Mouse (Mus musculus) liver, embryonic 12.5 days (tissue): ENCODE data around the gene Fam89a. TPM values are rescaled to one million over a fixed set of nuclear protein-coding genes. Genes with fewer than 3 reads are reported as not detected.

ENCODE experiments used
- ATAC-seq: fragments of 200-750 bp; cut with Nextera tagmentation; 2 replicates; pipeline ENCODE4 v1.8.0; 2017; ENCODE audit warnings: moderate number of reproducible peaks, mild to moderate bottlenecking, moderate library complexity
- H3K27ac ChIP-seq: fragments of 300-500 bp; sonication (generic); 2 replicates; pipeline ENCODE4 v1.5.1; 2016; ENCODE audit warnings: mild to moderate bottlenecking
- H3K27me3 ChIP-seq: fragments of 300-500 bp; sonication (generic); replicated peaks from 2 replicates; pipeline ENCODE4 v1.6.1; 2016; ENCODE audit warnings: mild to moderate bottlenecking, moderate library complexity
- H3K36me3 ChIP-seq: fragments of 300-500 bp; sonication (generic); 2 replicates; pipeline ENCODE4 v1.6.1; 2016; ENCODE audit warnings: mild to moderate bottlenecking, moderate library complexity
- H3K4me1 ChIP-seq: fragments of 300-500 bp; sonication (generic); 2 replicates; pipeline ENCODE4 v1.6.1; 2016
- H3K4me2 ChIP-seq: fragments of 300-500 bp; sonication (generic); 2 replicates; pipeline ENCODE4 v1.6.1; 2016; ENCODE audit warnings: mild to moderate bottlenecking, moderate library complexity
- H3K4me3 ChIP-seq: fragments of 300-500 bp; sonication (generic); 2 replicates; pipeline ENCODE4 v1.5.1; 2016; ENCODE audit warnings: mild to moderate bottlenecking, moderate library complexity
- H3K9ac ChIP-seq: fragments of 300-500 bp; sonication (generic); 2 replicates; pipeline ENCODE4 v1.6.1; 2016; ENCODE audit warnings: mild to moderate bottlenecking, moderate library complexity
- H3K9me3 ChIP-seq: fragments of 300-500 bp; sonication (generic); replicated peaks from 2 replicates; pipeline ENCODE4 v1.6.1; 2016; ENCODE audit warnings: mild to moderate bottlenecking, moderate library complexity
- WGBS: fragments of 180-500 bp; shearing (Covaris S2); methylation state at CpG from one replicate; pipeline ENCODE4 v1.1.7; 2016; ENCODE audit not compliant: insufficient replicate concordance; 5-methylcytosine and 5-hydroxymethylcytosine counted together
- polyA plus RNA-seq: library from polyadenylated mRNA; unstranded; fragments of >200 nt; fragmentation: Nextera tagmentation; extraction: Ambion mirVana; gene quantifications from 2 replicates; pipeline ENCODE4 v1.2.1, GENCODE M21; 2016

The Fam89a gene
- polyA plus RNA-seq, 1 experiment from 2014 or later: 3.2 TPM

DNA sequence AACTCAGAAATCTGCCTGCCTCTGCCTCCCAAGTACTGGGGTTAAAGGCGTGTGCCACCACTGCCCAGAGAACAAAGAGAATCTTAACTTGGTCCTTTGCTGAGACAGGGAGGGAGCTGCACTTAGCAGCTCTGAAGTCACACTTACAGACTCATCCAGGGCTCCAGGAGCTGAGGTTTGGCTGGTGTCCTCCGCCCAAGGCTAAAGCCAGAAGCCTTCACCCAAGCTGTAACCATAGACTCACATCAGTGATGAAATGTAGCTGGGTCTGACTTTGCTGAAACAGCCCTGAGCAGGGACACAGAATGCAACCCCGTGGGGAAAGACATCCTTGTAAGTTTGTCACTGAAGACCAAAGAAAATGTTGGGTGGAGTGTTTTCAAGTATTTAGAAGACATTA is 30.8 kb upstream of the Fam89a start:
- Histone ChIP-seq H3K4me1 (no peaks in the 10 kb centered on the region), H3K27ac (no peak overlapping the region)

GRCm38 (mm10) chr8:124780236-124780635 is 28.6 kb upstream of the Fam89a start:
- Histone ChIP-seq H3K4me1 (no peaks in the 10 kb centered on the region), H3K36me3 (no peaks in the 10 kb centered on the region), H3K27me3 (peaks cover 31% of the 10 kb centered on the region), H3K9ac (no peak overlapping the region), H3K9me3 (no peaks in the 10 kb centered on the region), H3K4me3 (no peak overlapping the region), H3K4me2 (no peak overlapping the region), H3K27ac (no peak overlapping the region)
- ATAC-seq: no peak
- 11% methylated on average over 7 of the region's 7 CpGs for WGBS

More for the DNA sequence above, 30.8 kb upstream of the Fam89a start:
- H3K9me3 ChIP-seq: no peaks in the 10 kb centered on the region
- H3K4me2 ChIP-seq: no peak overlapping the region
- H3K36me3 ChIP-seq: no peaks in the 10 kb centered on the region
- H3K9ac ChIP-seq: no peak overlapping the region
- H3K4me3 ChIP-seq: no peak overlapping the region
- 51% methylated on average over 3 of the region's 3 CpGs for WGBS
- H3K27me3 ChIP-seq: peaks cover 28% of the 10 kb centered on the region; the same call in 1 of the 2 replicates
- no peak for ATAC-seq

DNA sequence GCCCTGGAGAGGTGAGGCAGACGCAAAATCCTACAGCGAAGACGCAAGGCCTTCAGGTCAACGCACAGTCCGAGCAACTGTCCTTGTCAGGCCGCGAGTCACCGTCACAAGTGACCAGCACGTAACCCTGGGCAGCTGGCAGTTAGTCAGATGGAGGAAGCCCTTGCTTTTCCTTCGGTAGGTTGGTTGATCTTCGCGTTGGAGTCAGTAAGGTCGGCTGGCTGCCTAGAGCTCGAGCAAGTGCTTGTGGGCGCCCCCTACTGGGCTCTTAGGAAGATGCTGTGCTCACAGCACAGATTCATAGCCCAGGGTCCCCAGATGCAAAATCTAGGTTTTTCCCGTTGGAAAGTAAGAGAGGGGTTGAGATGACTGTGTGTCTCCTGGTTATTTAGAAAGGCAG is 24.1 kb upstream of the Fam89a start:
- Histone ChIP-seq H3K9ac (no peak overlapping the region), H3K27me3 (peaks cover 46% of the 10 kb centered on the region), H3K4me1 (no peaks in the 10 kb centered on the region), H3K4me3 (no peak overlapping the region), H3K9me3 (no peaks in the 10 kb centered on the region), H3K36me3 (no peaks in the 10 kb centered on the region), H3K27ac (no peak overlapping the region), H3K4me2 (peak overlapping the region; percentile 28; the same call in 1 of the 2 replicates)
- no peak for ATAC-seq
- WGBS: 14% methylated on average over 16 of the region's 16 CpGs

GRCm38 (mm10) chr8:124772389-124772788 is 20.8 kb upstream of the Fam89a start:
- Histone ChIP-seq H3K9me3 (no peaks in the 10 kb centered on the region), H3K27me3 (peaks cover 43% of the 10 kb centered on the region), H3K27ac (no peak overlapping the region), H3K36me3 (no peaks in the 10 kb centered on the region), H3K4me1 (no peaks in the 10 kb centered on the region), H3K9ac (no peak overlapping the region), H3K4me3 (no peak overlapping the region), H3K4me2 (no peak overlapping the region)
- WGBS: 45% methylated on average over 2 of the region's 2 CpGs
- no peak for ATAC-seq

- no peaks in the 10 kb centered on the region for H3K4me1 ChIP-seq
- 61% methylated on average over 7 of the region's 7 CpGs for WGBS
- no peak for ATAC-seq
These were observed 11.4 kb upstream of the Fam89a start for GRCm38 (mm10) chr8:124763061-124763460.

DNA sequence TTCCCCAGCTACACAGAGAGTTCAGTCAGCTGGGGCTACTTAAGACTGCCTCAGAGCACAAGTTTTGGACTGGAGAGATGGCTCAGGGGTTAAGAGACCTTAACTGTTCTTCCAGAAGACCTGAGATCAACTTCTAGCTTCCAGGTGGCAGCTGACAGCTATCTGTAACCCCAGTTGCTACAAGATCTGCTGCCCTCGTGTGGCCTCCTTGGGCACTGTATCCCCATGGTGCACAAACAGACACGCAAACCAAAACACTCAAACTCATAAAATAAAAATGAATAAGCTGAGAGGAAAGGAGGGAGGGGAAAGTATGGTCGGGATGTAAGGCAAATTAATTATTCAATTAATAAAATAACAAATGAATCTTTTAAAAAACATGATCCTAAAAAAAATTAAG is 6.9 kb upstream of the Fam89a start:
- 30% methylated on average over 3 of the region's 3 CpGs for WGBS
- no peak for ATAC-seq
- Histone ChIP-seq H3K4me1 (peaks cover 9% of the 10 kb centered on the region; the same call in 1 of the 2 replicates), H3K4me2 (no peak overlapping the region), H3K27me3 (peaks cover 28% of the 10 kb centered on the region), H3K9ac (no peak overlapping the region), H3K27ac (no peak overlapping the region), H3K9me3 (no peaks in the 10 kb centered on the region), H3K36me3 (no peaks in the 10 kb centered on the region), H3K4me3 (no peak overlapping the region)

More at GRCm38 (mm10) chr8:124763061-124763460, 11.4 kb upstream of the Fam89a start:
- Histone ChIP-seq H3K4me3 (no peak overlapping the region), H3K9me3 (no peaks in the 10 kb centered on the region), H3K9ac (no peak overlapping the region), H3K4me2 (no peak overlapping the region), H3K27me3 (no peaks in the 10 kb centered on the region; the same call in 1 of the 2 replicates), H3K27ac (no peak overlapping the region), H3K36me3 (no peaks in the 10 kb centered on the region)

DNA sequence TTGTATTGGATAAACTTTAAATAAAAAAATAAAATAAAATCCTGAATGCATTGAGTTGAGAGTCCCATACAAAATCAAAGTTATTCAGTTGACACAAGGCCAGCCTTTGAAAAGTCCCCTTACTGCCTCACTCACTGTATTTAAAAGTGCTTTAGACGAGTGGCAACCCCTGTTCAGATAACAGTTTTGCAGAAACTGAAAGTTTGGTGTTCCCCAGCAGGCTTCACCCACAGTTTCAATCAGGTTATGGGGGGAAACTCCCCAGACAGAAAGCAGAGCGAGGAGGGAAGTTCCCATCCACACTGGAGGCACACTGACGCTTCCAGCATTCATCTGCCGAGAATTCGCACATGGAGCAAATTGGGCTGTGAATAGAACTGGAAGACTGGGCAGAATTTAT is 5.0 kb upstream of the Fam89a start:
- 45% methylated on average over 5 of the region's 5 CpGs for WGBS
- no peak for ATAC-seq

DNA sequence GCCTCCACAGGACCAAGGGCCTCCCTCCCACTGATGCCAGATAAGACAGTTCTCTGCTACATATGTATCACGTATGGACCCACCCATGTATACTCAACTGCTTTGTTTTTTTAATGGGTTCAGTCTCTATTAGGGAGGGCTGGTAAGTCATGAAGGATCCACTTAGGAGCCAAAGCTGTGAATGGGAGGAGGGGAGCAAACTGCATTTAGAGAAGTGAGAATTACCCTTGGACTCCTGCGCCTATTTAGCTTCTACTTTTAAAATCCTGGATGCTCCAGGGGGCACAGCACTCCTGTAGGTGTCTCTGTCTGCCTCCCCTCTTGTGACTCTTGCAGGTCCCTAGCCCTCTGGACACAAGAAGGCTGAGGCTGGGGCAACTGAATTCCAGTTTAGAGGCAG is 4.5 kb upstream of the Fam89a start:
- H3K27ac ChIP-seq: no peak overlapping the region
- peaks cover 23% of the 10 kb centered on the region for H3K4me1 ChIP-seq
- WGBS: 30% methylated on average over 2 of the region's 2 CpGs
- H3K4me3 ChIP-seq: no peak overlapping the region
- no peak overlapping the region for H3K9ac ChIP-seq
- no peak overlapping the region for H3K4me2 ChIP-seq
- no peak for ATAC-seq
- no peaks in the 10 kb centered on the region for H3K36me3 ChIP-seq
- H3K9me3 ChIP-seq: no peaks in the 10 kb centered on the region
- H3K27me3 ChIP-seq: peaks cover 52% of the 10 kb centered on the region

More for the DNA sequence above, 5.0 kb upstream of the Fam89a start:
- Histone ChIP-seq H3K9ac (no peak overlapping the region), H3K4me3 (no peak overlapping the region), H3K4me1 (peaks cover 18% of the 10 kb centered on the region), H3K4me2 (no peak overlapping the region), H3K27me3 (peaks cover 48% of the 10 kb centered on the region), H3K9me3 (no peaks in the 10 kb centered on the region), H3K27ac (no peak overlapping the region), H3K36me3 (no peaks in the 10 kb centered on the region)

DNA sequence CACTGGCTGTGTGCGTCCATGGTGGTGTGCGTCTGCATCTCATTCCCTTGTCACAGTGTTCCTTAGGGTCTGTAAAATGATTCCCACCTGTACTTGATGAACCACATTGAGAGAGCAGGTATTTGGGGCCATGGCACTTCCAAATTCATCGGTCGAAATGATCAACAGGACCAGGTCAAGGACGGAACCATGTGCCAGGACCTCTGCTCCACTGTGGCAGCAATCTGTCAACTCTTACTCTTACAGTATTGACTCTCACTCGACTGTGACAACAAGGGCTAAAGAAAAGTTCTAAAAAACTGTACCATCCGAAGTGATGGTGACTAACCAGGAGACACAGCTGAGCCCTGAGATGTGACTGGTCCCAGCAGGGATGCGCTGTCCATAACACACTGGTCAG is 3.8 kb upstream of the Fam89a start:
- Histone ChIP-seq H3K27me3 (peaks cover 59% of the 10 kb centered on the region), H3K4me2 (no peak overlapping the region), H3K36me3 (no peaks in the 10 kb centered on the region), H3K4me1 (peaks cover 28% of the 10 kb centered on the region), H3K9ac (no peak overlapping the region), H3K27ac (peak overlapping the region; percentile 62; the same call in 1 of the 2 replicates), H3K9me3 (no peaks in the 10 kb centered on the region), H3K4me3 (no peak overlapping the region)
- ATAC-seq: no peak
- WGBS: 60% methylated on average over 8 of the region's 8 CpGs

- H3K9ac ChIP-seq: no peak overlapping the region
- H3K4me2 ChIP-seq: 0 out of 2 replicates have a peak overlapping the region, but pooled peaks have one; percentile 16
- ATAC-seq: no peak
- peaks cover 66% of the 10 kb centered on the region for H3K27me3 ChIP-seq
- no peaks in the 10 kb centered on the region for H3K9me3 ChIP-seq
- no peak overlapping the region for H3K4me3 ChIP-seq
- no peaks in the 10 kb centered on the region for H3K36me3 ChIP-seq
- H3K27ac ChIP-seq: peak overlapping the region; percentile 62
- peaks cover 28% of the 10 kb centered on the region for H3K4me1 ChIP-seq
- WGBS: 42% methylated on average over 4 of the region's 4 CpGs
These were observed 3.2 kb upstream of the Fam89a start for GRCm38 (mm10) chr8:124754792-124755190.

DNA sequence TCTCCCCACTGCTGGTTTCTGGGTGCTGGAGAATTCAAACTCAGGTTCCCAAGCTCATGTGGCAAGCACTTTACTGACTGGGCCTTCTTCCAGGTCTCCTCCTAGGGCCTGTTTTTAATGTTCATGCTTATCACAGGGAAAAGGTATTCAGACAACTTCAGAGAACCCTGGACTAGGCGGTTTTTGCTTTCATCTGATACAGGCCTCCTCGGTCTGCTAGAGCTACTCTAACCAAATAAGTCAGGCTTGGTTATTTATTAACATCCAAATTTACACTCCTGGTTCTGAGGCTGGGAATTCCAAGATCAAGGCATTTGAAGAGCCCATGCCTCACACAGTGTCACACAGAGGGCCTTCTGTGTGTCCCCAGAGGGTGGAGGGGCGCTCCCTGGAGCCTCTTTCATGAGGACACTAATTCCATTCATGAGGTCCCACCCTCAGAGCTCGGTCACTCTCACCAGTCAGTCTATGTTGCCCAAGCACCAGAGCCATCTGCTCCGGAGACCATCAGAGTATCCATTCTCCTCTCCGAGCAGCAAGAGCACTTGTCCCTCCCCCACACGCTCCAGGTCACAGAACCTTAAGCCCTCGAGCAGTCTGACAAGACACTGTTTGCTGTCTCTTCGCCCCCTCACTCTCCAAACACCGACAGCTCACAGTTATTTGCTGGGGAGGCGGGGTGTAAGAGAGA is 2.6 kb upstream of the Fam89a start:
- no peak overlapping the region for H3K9ac ChIP-seq
- H3K27me3 ChIP-seq: peaks cover 71% of the 10 kb centered on the region
- peak overlapping the region; percentile 62 for H3K27ac ChIP-seq
- ATAC-seq: peak; percentile 40
- H3K36me3 ChIP-seq: no peaks in the 10 kb centered on the region
- H3K4me3 ChIP-seq: no peak overlapping the region
- peaks cover 28% of the 10 kb centered on the region for H3K4me1 ChIP-seq
- H3K9me3 ChIP-seq: no peaks in the 10 kb centered on the region
- 26% methylated on average over 11 of the region's 11 CpGs for WGBS
- 0 out of 2 replicates have a peak overlapping the region, but pooled peaks have one; percentile 16 for H3K4me2 ChIP-seq

DNA sequence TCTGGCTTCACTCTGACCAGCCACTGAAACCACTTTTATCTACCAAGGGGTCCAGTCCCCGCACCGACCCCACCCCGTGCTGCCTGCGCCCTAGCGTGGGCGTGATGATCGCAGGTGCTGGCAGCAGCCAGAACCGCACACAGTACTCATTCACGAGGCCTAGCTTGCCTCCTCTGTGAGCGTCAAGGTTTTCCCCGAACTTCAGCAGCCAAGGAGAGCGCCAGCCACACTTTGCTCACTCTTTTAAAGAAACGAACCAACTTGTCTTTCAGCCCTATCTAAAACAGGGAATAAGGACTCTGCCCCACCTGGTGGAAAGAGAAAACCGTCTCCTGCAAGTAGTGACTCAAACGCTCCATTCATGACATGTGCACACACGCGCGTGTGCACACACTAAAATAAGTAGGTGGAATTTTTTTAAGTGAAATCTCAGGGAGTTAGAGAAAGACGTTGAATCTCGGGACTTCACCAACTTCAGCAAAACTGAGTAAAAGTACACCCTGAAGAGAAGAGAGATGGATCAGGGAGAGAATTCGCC is 762 bp upstream of the Fam89a start:
- WGBS: 29% methylated on average over 21 of the region's 21 CpGs
- Histone ChIP-seq H3K9ac (no peak overlapping the region), H3K4me2 (peak overlapping the region; percentile 79), H3K27ac (no peak overlapping the region), H3K9me3 (no peaks in the 10 kb centered on the region), H3K4me1 (peaks cover 28% of the 10 kb centered on the region), H3K36me3 (no peaks in the 10 kb centered on the region), H3K4me3 (peak overlapping the region; percentile 61; the same call in 1 of the 2 replicates), H3K27me3 (peaks cover 77% of the 10 kb centered on the region)
- ATAC-seq: no peak
